Mouse (Mus musculus): ENCODE results near the gene Mark1.

Gene Mark1

GRCm38 (mm10) chr1:184961853-184962252, 37.5 kb downstream of the Mark1 start:
- no peak for DNase-seq

- no peak for DNase-seq
Measured at GRCm38 (mm10) chr1:184958818-184959217, 40.6 kb downstream of the Mark1 start.

- no peak for DNase-seq
Measured at GRCm38 (mm10) chr1:184958388-184958787, 41.0 kb downstream of the Mark1 start.

- DNase-seq: no peak
Measured at GRCm38 (mm10) chr1:184951758-184952157, 47.6 kb downstream of the Mark1 start.

GRCm38 (mm10) chr1:184951057-184951456, 48.3 kb downstream of the Mark1 start:
- DNase-seq: no peak

- DNase-seq: no peak
Measured at GRCm38 (mm10) chr1:184938106-184938505, 61.3 kb downstream of the Mark1 start.

GRCm38 (mm10) chr1:184935980-184936379, 63.4 kb downstream of the Mark1 start:
- no peak for DNase-seq

- no peak for DNase-seq
Measured at GRCm38 (mm10) chr1:184935490-184935889, 63.9 kb downstream of the Mark1 start.

- DNase-seq: no peak
Measured at GRCm38 (mm10) chr1:184931097-184931496, 68.3 kb downstream of the Mark1 start.

GRCm38 (mm10) chr1:184928382-184928781, 71.0 kb downstream of the Mark1 start:
- no peak for DNase-seq

- DNase-seq: no peak
Measured at GRCm38 (mm10) chr1:184927911-184928310, 71.5 kb downstream of the Mark1 start.

GRCm38 (mm10) chr1:184922824-184923223, 76.5 kb downstream of the Mark1 start:
- DNase-seq: no peak

GRCm38 (mm10) chr1:184920057-184920456, 79.3 kb downstream of the Mark1 start:
- DNase-seq: no peak

- no peak for DNase-seq
Measured at GRCm38 (mm10) chr1:184918227-184918888, 81.0 kb downstream of the Mark1 start.

GRCm38 (mm10) chr1:184912336-184912735, 87.0 kb downstream of the Mark1 start:
- no peak for DNase-seq

GRCm38 (mm10) chr1:184911861-184912260, 87.5 kb downstream of the Mark1 start:
- DNase-seq: no peak

- no peak for DNase-seq
Measured at GRCm38 (mm10) chr1:184908558-184908957, 90.8 kb downstream of the Mark1 start.

GRCm38 (mm10) chr1:184905904-184906745, 93.2 kb downstream of the Mark1 start:
- no peak for DNase-seq

GRCm38 (mm10) chr1:184905371-184905770, 94.0 kb downstream of the Mark1 start:
- DNase-seq: peak; percentile 14

- DNase-seq: no peak
Measured at GRCm38 (mm10) chr1:184903697-184904096, 95.7 kb downstream of the Mark1 start.

GRCm38 (mm10) chr1:184902886-184903285, 96.5 kb downstream of the Mark1 start:
- DNase-seq: no peak

GRCm38 (mm10) chr1:184897350-184897749, 102.0 kb downstream of the Mark1 start:
- DNase-seq: no peak

GRCm38 (mm10) chr1:184891998-184892397, 107.4 kb downstream of the Mark1 start:
- no peak for DNase-seq

- DNase-seq: no peak
Measured at GRCm38 (mm10) chr1:184889454-184889853, 109.9 kb downstream of the Mark1 start.
